Mouse (Mus musculus) midbrain, embryonic 10.5 days (tissue): Measurements from ENCODE around the gene Ptov1. TPM values are rescaled to one million over a fixed set of nuclear protein-coding genes. Genes with fewer than 3 reads are reported as not detected.

Source experiments
- DNase-seq: peaks from one replicate; pipeline ENCODE4 v3.0.0-alpha.2; 2017; ENCODE audit warnings: low spot score
- H3K27ac ChIP-seq: fragments of 300-500 bp; sonication (generic); replicated peaks from 2 replicates; pipeline ENCODE4 v1.5.1; 2016; ENCODE audit warnings: mild to moderate bottlenecking
- H3K27me3 ChIP-seq: fragments of 300-500 bp; sonication (generic); 2 replicates; pipeline ENCODE4 v1.6.1; 2016; ENCODE audit warnings: low read depth, mild to moderate bottlenecking; ENCODE audit not compliant: poor library complexity, severe bottlenecking
- H3K36me3 ChIP-seq: fragments of 300-500 bp; sonication (generic); 2 replicates; pipeline ENCODE4 v1.6.1; 2016; ENCODE audit warnings: mild to moderate bottlenecking, moderate library complexity
- H3K4me1 ChIP-seq: fragments of 300-500 bp; sonication (generic); 2 replicates; pipeline ENCODE4 v1.6.1; 2016
- H3K4me3 ChIP-seq: fragments of 300-500 bp; sonication (generic); 2 replicates; pipeline ENCODE4 v1.5.1; 2016; ENCODE audit warnings: mild to moderate bottlenecking, moderate library complexity
- H3K9me3 ChIP-seq: fragments of 300-500 bp; sonication (generic); replicated peaks from 2 replicates; pipeline ENCODE4 v1.6.1; 2016; ENCODE audit warnings: mild to moderate bottlenecking
- WGBS: fragments of 180-500 bp; shearing (Covaris S2); methylation state at CpG from one replicate; pipeline ENCODE4 v1.1.7; 2016; 5-methylcytosine and 5-hydroxymethylcytosine counted together
- polyA plus RNA-seq: library from polyadenylated mRNA; unstranded; fragments of >200 nt; fragmentation: Nextera tagmentation; extraction: Ambion mirVana; gene quantifications from 2 replicates; pipeline ENCODE4 v1.2.1, GENCODE M21; 2016

Ptov1 gene
- polyA plus RNA-seq: 478 and 516 TPM in 2 replicates

DNA sequence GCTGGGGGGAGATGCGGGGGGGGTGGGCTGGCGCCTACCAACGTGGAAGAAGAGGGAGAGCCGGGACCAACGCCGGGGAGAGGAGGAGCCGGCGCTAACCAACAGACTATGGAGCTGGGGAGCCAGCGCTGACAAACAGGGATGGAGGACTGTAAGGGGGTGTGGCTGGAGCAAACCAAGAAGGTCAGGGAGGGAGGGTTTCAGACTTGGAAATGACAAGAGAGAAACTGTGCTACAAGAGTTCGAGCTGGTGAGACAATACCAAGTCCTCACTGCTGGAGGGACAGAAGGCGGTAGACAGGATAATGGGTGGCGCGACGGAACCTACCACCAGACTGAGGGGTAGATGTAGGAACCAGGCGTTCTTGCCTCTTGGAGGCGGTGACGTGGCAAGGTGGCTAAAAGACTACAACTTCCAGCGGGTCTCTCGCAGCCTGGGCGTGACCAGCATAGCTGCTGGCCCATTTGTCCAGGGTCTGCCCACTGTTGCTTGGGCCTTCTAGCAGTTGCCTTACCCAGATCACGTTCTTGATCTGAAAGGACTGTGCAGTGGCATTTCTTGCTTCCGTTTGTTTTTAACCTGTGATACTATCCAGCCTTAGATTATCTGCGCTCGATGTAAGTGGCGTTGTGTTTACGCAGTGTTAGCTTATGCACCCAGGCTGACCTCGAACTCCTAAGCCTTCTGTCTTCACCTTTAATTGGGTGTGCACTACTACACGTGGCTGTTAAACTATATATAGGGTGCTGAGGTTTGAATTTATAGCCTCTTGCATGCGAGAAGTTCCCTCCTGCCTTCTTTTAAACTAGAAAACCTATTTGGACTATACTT, at the start of gene Ptov1:
Gene Ptov1 (minus strand): TSS at position 92 of the 832 bp plus-strand sequence.
- H3K4me3 ChIP-seq: peak within 1 kb of the TSS; percentile 98
- no peaks in the 10 kb centered on the region for H3K9me3 ChIP-seq
- peaks cover 34% of the 10 kb centered on the region for H3K36me3 ChIP-seq
- 13% methylated on average over 29 of the region's 29 CpGs for WGBS
- peak; percentile 95 for DNase-seq
- no peaks in the 10 kb centered on the region for H3K27me3 ChIP-seq
- H3K4me1 ChIP-seq: peaks cover 62% of the 10 kb centered on the region
- peak within 1 kb of the TSS; percentile 99 for H3K27ac ChIP-seq

GRCm38 (mm10) chr7:44919127-44919526, 49.5 kb upstream of the Ptov1 start:
- 91% methylated on average over 5 of the region's 5 CpGs for WGBS

GRCm38 (mm10) chr7:44918219-44918618, 48.6 kb upstream of the Ptov1 start:
- Histone ChIP-seq H3K36me3 (peaks cover 78% of the 10 kb centered on the region), H3K27ac (no peak overlapping the region), H3K4me3 (no peak overlapping the region), H3K27me3 (no peaks in the 10 kb centered on the region), H3K4me1 (no peaks in the 10 kb centered on the region), H3K9me3 (no peaks in the 10 kb centered on the region)
- DNase-seq: no peak
- 91% methylated on average over 3 of the region's 3 CpGs for WGBS

More at GRCm38 (mm10) chr7:44919127-44919526, 49.5 kb upstream of the Ptov1 start:
- Histone ChIP-seq H3K4me1 (no peaks in the 10 kb centered on the region), H3K9me3 (no peaks in the 10 kb centered on the region), H3K27ac (no peak overlapping the region), H3K36me3 (peaks cover 78% of the 10 kb centered on the region), H3K4me3 (no peak overlapping the region), H3K27me3 (no peaks in the 10 kb centered on the region)
- DNase-seq: no peak

GRCm38 (mm10) chr7:44916881-44917280, 47.3 kb upstream of the Ptov1 start:
- Histone ChIP-seq H3K27me3 (no peaks in the 10 kb centered on the region), H3K4me1 (no peaks in the 10 kb centered on the region), H3K27ac (no peak overlapping the region), H3K4me3 (no peak overlapping the region), H3K9me3 (no peaks in the 10 kb centered on the region), H3K36me3 (peaks cover 77% of the 10 kb centered on the region)
- no peak for DNase-seq
- 89% methylated on average over 4 of the region's 4 CpGs for WGBS

DNA sequence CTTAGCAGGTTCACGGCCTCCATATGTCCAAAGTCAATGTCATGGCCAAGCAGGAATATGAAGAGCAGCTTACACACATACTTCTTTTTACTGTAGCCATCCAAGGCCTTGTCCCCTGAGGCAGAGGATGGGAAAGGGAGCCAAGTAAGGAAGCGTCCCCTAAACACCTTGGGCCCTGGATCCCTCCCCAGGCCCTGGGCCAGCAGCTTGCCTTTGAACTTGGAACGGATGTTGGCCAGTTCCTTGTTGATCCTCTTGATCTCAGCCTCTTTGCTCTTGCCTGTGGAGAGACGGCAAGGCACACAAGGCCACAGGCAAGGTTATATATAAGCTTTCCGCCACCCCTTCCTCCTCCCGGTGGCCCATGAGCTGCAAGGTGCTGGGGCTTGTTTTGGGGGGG, 46.6 kb upstream of the Ptov1 start:
- no peaks in the 10 kb centered on the region for H3K27me3 ChIP-seq
- no peaks in the 10 kb centered on the region for H3K4me1 ChIP-seq
- peaks cover 79% of the 10 kb centered on the region for H3K36me3 ChIP-seq
- H3K9me3 ChIP-seq: no peaks in the 10 kb centered on the region
- no peak for DNase-seq
- 85% methylated on average over 6 of the region's 6 CpGs for WGBS
- H3K4me3 ChIP-seq: no peak overlapping the region
- H3K27ac ChIP-seq: no peak overlapping the region

DNA sequence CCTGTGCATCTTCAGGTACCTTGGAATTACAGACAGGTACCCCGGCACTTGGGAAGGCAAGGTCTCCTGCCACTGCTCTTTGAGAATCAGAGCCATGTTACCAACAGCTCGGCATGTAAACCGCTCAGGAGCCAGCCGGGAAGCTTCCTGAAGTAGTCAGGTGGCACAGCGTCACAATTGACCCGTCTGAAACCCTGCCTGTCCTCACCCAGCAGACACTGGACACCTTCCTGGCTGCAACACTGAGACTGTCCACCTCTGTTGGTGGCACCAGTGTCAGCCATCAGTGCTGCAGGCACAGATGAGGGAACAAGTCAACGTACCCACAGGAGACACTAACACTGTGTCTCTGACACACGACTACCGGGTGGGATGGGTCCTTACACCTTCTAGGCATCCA, 45.7 kb upstream of the Ptov1 start:
- H3K27ac ChIP-seq: no peak overlapping the region
- H3K36me3 ChIP-seq: peaks cover 85% of the 10 kb centered on the region
- 93% methylated on average over 9 of the region's 9 CpGs for WGBS
- no peaks in the 10 kb centered on the region for H3K9me3 ChIP-seq
- H3K27me3 ChIP-seq: no peaks in the 10 kb centered on the region
- no peak for DNase-seq
- H3K4me1 ChIP-seq: no peaks in the 10 kb centered on the region
- H3K4me3 ChIP-seq: no peak overlapping the region

- Histone ChIP-seq H3K4me1 (no peaks in the 10 kb centered on the region), H3K27ac (no peak overlapping the region), H3K27me3 (no peaks in the 10 kb centered on the region), H3K4me3 (no peak overlapping the region), H3K36me3 (peaks cover 86% of the 10 kb centered on the region), H3K9me3 (no peaks in the 10 kb centered on the region)
- DNase-seq: no peak
- WGBS: 94% methylated on average over 2 of the region's 2 CpGs
Measured at GRCm38 (mm10) chr7:44914396-44914795, 44.8 kb upstream of the Ptov1 start.

DNA sequence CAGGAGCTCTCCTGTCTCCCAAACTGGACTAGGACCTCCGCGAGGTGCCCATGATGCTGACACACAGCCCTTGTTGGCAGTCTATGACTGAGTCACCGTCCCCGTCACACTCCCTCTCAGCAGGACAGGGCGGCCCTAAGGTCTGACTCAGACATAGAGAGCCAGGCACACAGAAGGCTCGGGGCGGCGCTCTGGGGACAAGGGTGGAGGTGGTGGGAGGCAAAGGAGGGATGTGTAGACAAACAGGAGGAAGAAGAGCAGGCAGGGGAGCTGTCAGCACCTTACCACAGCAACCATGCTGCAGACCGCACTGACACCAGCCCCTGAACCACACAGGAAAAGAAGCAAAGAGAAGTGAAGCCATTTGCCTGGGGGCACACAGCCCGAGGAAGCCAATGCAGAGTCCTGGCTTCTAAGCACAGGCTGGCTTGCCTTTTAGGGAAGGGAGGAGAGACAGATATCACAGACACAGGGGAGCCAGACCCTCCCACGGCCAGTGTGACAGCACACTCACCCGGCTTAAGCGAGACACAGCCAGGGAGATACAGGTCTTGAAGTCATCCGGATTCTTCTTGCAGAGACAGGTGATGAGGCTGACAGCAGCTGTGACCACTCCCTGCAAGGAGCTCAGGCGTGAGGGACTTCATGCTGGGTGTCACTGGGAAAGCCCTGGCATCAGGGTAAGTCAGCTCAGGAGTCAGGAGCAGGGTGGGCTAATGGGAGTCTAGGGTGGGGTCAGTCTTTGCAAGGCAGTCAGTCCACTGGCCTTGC, 39.3 kb upstream of the Ptov1 start:
- H3K27me3 ChIP-seq: no peaks in the 10 kb centered on the region
- H3K4me1 ChIP-seq: no peaks in the 10 kb centered on the region
- WGBS: 94% methylated on average over 15 of the region's 15 CpGs
- H3K9me3 ChIP-seq: no peaks in the 10 kb centered on the region
- DNase-seq: no peak
- H3K27ac ChIP-seq: no peak overlapping the region
- no peak overlapping the region for H3K4me3 ChIP-seq
- H3K36me3 ChIP-seq: peaks cover 99% of the 10 kb centered on the region

DNA sequence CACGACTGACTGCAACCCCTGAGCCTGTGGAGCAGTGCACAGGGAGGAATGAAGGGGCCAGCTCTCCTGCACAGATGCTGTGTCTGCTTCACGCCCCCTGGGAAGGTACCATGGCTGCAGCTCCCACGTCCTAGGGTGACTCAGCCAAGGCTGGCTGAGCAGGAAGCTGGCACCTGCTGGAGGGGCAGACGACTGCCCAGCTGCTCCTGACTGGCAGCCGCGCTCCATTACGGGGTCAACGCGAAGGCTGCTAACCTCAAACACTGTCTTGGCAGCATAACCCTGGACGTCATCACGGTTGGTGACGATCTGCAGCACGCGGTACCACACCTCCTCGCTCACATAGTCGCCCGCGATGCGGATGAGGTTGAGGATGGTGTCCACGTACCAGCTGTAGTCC, 35.8 kb upstream of the Ptov1 start:
- Histone ChIP-seq H3K27me3 (no peaks in the 10 kb centered on the region), H3K36me3 (peaks cover 93% of the 10 kb centered on the region), H3K4me3 (no peak overlapping the region), H3K27ac (no peak overlapping the region), H3K9me3 (no peaks in the 10 kb centered on the region), H3K4me1 (peaks cover 20% of the 10 kb centered on the region)
- no peak for DNase-seq
- 93% methylated on average over 20 of the region's 20 CpGs for WGBS

- H3K27me3 ChIP-seq: no peaks in the 10 kb centered on the region
- DNase-seq: peak; percentile 78
- H3K4me1 ChIP-seq: peaks cover 61% of the 10 kb centered on the region
- no peaks in the 10 kb centered on the region for H3K9me3 ChIP-seq
- H3K4me3 ChIP-seq: peak overlapping the region; percentile 41
- peak overlapping the region; percentile 68 for H3K27ac ChIP-seq
- WGBS: 20% methylated on average over 21 of the region's 21 CpGs
- peaks cover 80% of the 10 kb centered on the region for H3K36me3 ChIP-seq
Measured at GRCm38 (mm10) chr7:44901230-44901722, 31.7 kb upstream of the Ptov1 start.

DNA sequence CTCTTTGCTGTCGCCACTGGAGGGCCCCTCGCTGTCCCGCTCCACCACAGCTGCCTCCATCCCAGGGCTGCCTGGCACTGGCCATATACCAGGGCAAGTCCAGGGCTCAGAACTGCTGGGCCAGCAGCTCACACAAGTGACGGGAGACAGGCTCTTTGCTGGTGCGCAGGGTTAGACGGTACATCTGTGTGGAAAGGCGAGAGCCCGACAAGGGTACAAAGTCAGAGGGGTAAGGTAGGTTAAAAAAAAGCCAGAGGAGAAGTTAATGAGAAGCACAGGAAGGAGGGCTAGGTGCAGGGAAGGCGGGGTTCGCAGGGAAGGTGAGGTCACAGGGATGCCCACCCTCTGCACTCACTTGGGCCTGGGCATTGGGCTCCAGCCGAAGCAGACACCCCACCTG, 31.0 kb upstream of the Ptov1 start:
- Histone ChIP-seq H3K4me1 (peaks cover 64% of the 10 kb centered on the region), H3K27ac (peak overlapping the region; percentile 68), H3K36me3 (peaks cover 73% of the 10 kb centered on the region), H3K27me3 (no peaks in the 10 kb centered on the region), H3K9me3 (no peaks in the 10 kb centered on the region), H3K4me3 (peak overlapping the region; percentile 41; the same call in 1 of the 2 replicates)
- WGBS: 88% methylated on average over 11 of the region's 11 CpGs
- no peak for DNase-seq

GRCm38 (mm10) chr7:44898607-44899006, 29.0 kb upstream of the Ptov1 start:
- peak overlapping the region; percentile 75 for H3K4me3 ChIP-seq
- 39% methylated on average over 19 of the region's 19 CpGs for WGBS
- peaks cover 53% of the 10 kb centered on the region for H3K36me3 ChIP-seq
- no peaks in the 10 kb centered on the region for H3K27me3 ChIP-seq
- H3K27ac ChIP-seq: peak overlapping the region; percentile 69
- no peaks in the 10 kb centered on the region for H3K9me3 ChIP-seq
- H3K4me1 ChIP-seq: peaks cover 82% of the 10 kb centered on the region
- DNase-seq: peak; percentile 39

- peak overlapping the region; percentile 95 for H3K27ac ChIP-seq
- peaks cover 35% of the 10 kb centered on the region for H3K36me3 ChIP-seq
- 44% methylated on average over 10 of the region's 10 CpGs for WGBS
- peak overlapping the region; percentile 75 for H3K4me3 ChIP-seq
- H3K4me1 ChIP-seq: peaks cover 85% of the 10 kb centered on the region
- H3K27me3 ChIP-seq: no peaks in the 10 kb centered on the region
- H3K9me3 ChIP-seq: no peaks in the 10 kb centered on the region
- no peak for DNase-seq
Measured at GRCm38 (mm10) chr7:44896499-44896898, 26.9 kb upstream of the Ptov1 start.
